Mouse (Mus musculus): ENCODE measurements at regions not wholly inside any gene's neighbourhood (a gene's known extent, or its start where the extent isn't known, plus 50 kb on each side); places are given as distances from the start of the nearest gene placed in this dataset.

GRCm38 (mm10) chr13:72803374-72803773 lies 174.8 kb downstream of the Irx2 start:
- no peak for DNase-seq (ENCODE audit: low spot score in 2 of 2)

- DNase-seq (ENCODE audit: low spot score in 2 of 2): no peak
Measured at GRCm38 (mm10) chr13:72809226-72809625, 180.6 kb downstream of the Irx2 start.

- no peak for DNase-seq (ENCODE audit: low spot score in 2 of 2)
Measured at GRCm38 (mm10) chr13:72810626-72811025, 182.0 kb downstream of the Irx2 start.

GRCm38 (mm10) chr13:72814616-72815015 lies 186.0 kb downstream of the Irx2 start:
- DNase-seq (ENCODE audit: low spot score in 2 of 2): no peak

- DNase-seq (ENCODE audit: low spot score in 2 of 2): no peak
Measured at GRCm38 (mm10) chr13:72815236-72815932, 186.8 kb downstream of the Irx2 start.

GRCm38 (mm10) chr13:72815933-72816553 lies 187.4 kb downstream of the Irx2 start:
- DNase-seq (ENCODE audit: low spot score in 2 of 2): no peak

- no peak for DNase-seq (ENCODE audit: low spot score in 2 of 2)
Measured at GRCm38 (mm10) chr13:72816856-72817255, 188.2 kb downstream of the Irx2 start.

GRCm38 (mm10) chr13:72817521-72817920 lies 188.9 kb downstream of the Irx2 start:
- no peak for DNase-seq (ENCODE audit: low spot score in 2 of 2)

- no peak for DNase-seq (ENCODE audit: low spot score in 2 of 2)
Measured at GRCm38 (mm10) chr13:72817930-72818329, 189.3 kb downstream of the Irx2 start.

- no peak for DNase-seq (ENCODE audit: low spot score in 2 of 2)
Measured at GRCm38 (mm10) chr13:72826613-72827012, 198.0 kb downstream of the Irx2 start.

- no peak for DNase-seq (ENCODE audit: low spot score in 2 of 2)
Measured at GRCm38 (mm10) chr13:72829331-72829730, 200.7 kb downstream of the Irx2 start.

GRCm38 (mm10) chr13:72833326-72833725 lies 204.7 kb downstream of the Irx2 start:
- no peak for DNase-seq (ENCODE audit: low spot score in 2 of 2)

- DNase-seq (ENCODE audit: low spot score in 2 of 2): no peak
Measured at GRCm38 (mm10) chr13:72837016-72837415, 208.4 kb downstream of the Irx2 start.

- no peak for DNase-seq (ENCODE audit: low spot score in 2 of 2)
Measured at GRCm38 (mm10) chr13:72848097-72848496, 219.5 kb downstream of the Irx2 start.

- DNase-seq (ENCODE audit: low spot score in 2 of 2): no peak
Measured at GRCm38 (mm10) chr13:72849841-72850240, 221.2 kb downstream of the Irx2 start.

GRCm38 (mm10) chr13:72852896-72853295 lies 224.3 kb downstream of the Irx2 start:
- no peak for DNase-seq (ENCODE audit: low spot score in 2 of 2)

- no peak for DNase-seq (ENCODE audit: low spot score in 2 of 2)
Measured at GRCm38 (mm10) chr13:72875921-72876320, 247.3 kb downstream of the Irx2 start.

- DNase-seq (ENCODE audit: low spot score in 2 of 2): no peak
Measured at GRCm38 (mm10) chr13:72894982-72895381, 266.4 kb downstream of the Irx2 start.

- DNase-seq (ENCODE audit: low spot score in 2 of 2): no peak
Measured at GRCm38 (mm10) chr13:72902576-72902975, 274.0 kb downstream of the Irx2 start.

GRCm38 (mm10) chr13:72918895-72919294 lies 290.3 kb downstream of the Irx2 start:
- no peak for DNase-seq (ENCODE audit: low spot score in 2 of 2)

GRCm38 (mm10) chr13:72920368-72920767 lies 291.7 kb downstream of the Irx2 start:
- no peak for DNase-seq (ENCODE audit: low spot score in 2 of 2)

- no peak for DNase-seq (ENCODE audit: low spot score in 2 of 2)
Measured at GRCm38 (mm10) chr13:72924560-72925135, 296.0 kb downstream of the Irx2 start.

GRCm38 (mm10) chr13:72937246-72937645 lies 308.6 kb downstream of the Irx2 start:
- DNase-seq (ENCODE audit: low spot score in 2 of 2): no peak

All from spleen, postnatal 14 days (tissue).